Mouse (Mus musculus) kidney, embryonic 14.5 days (tissue): ENCODE results near the gene Gm4565. TPM values are rescaled to one million over a fixed set of nuclear protein-coding genes. Genes with fewer than 3 reads are reported as not detected.
"Not testable (repeated sequence)": the region's sequence is repeated elsewhere in the genome, so short reads cannot be mapped to it uniquely, and the experiment has no call there.

ENCODE experiments used
- ATAC-seq: fragments of 200-750 bp; cut with Nextera tagmentation; 2 replicates; pipeline ENCODE4 v1.8.0; 2017; ENCODE audit warnings: moderate number of reproducible peaks, mild to moderate bottlenecking, moderate TSS enrichment, moderate library complexity; ENCODE audit not compliant: low FRiP score, low TSS enrichment
- H3K27ac ChIP-seq: fragments of 300-500 bp; sonication (generic); 2 replicates; pipeline ENCODE4 v1.5.1; 2014; ENCODE audit warnings: low read depth, mild to moderate bottlenecking, low read length, moderate library complexity, mixed read lengths
- H3K27me3 ChIP-seq: fragments of 300-500 bp; sonication (generic); 2 replicates; pipeline ENCODE4 v1.6.1; 2014; ENCODE audit warnings: mild to moderate bottlenecking, low read length; ENCODE audit not compliant: control insufficient read depth, insufficient read depth
- H3K36me3 ChIP-seq: fragments of 300-500 bp; sonication (generic); 2 replicates; pipeline ENCODE4 v1.6.1; 2014; ENCODE audit warnings: low read length, mixed read lengths; ENCODE audit not compliant: control insufficient read depth, insufficient read depth
- H3K4me1 ChIP-seq: fragments of 300-500 bp; sonication (generic); 2 replicates; pipeline ENCODE4 v1.6.1; 2014; ENCODE audit warnings: low read length, mixed read lengths; ENCODE audit not compliant: control insufficient read depth, insufficient read depth
- H3K4me2 ChIP-seq: fragments of 300-500 bp; sonication (generic); replicated peaks from 2 replicates; pipeline ENCODE4 v1.6.1; 2014; ENCODE audit warnings: low read depth, mild to moderate bottlenecking, low read length
- H3K4me3 ChIP-seq: fragments of 300-500 bp; sonication (generic); 2 replicates; pipeline ENCODE4 v1.5.1; 2014; ENCODE audit warnings: mild to moderate bottlenecking, low read length
- H3K9ac ChIP-seq: fragments of 300-500 bp; sonication (generic); 2 replicates; pipeline ENCODE4 v1.6.1; 2014; ENCODE audit warnings: low read depth, mild to moderate bottlenecking, low read length, moderate library complexity
- H3K9me3 ChIP-seq: fragments of 300-500 bp; sonication (generic); 2 replicates; pipeline ENCODE4 v1.6.1; 2016; ENCODE audit warnings: low read length; ENCODE audit not compliant: control insufficient read depth
- WGBS: fragments of 180-500 bp; shearing (Covaris S2); extraction: QIAGEN DNeasy Blood & Tissue Kit; methylation state at CpG from one replicate; pipeline ENCODE4 v1.1.7; 2014; 5-methylcytosine and 5-hydroxymethylcytosine counted together
- polyA plus RNA-seq: library from polyadenylated mRNA; unstranded; fragments of >200 nt; fragmentation: Nextera tagmentation; extraction: Ambion mirVana; gene quantifications from 2 replicates; pipeline ENCODE4 v1.2.1, GENCODE M21; 2014

Gm4565 gene
- polyA plus RNA-seq = not detected in 2 replicates

DNA sequence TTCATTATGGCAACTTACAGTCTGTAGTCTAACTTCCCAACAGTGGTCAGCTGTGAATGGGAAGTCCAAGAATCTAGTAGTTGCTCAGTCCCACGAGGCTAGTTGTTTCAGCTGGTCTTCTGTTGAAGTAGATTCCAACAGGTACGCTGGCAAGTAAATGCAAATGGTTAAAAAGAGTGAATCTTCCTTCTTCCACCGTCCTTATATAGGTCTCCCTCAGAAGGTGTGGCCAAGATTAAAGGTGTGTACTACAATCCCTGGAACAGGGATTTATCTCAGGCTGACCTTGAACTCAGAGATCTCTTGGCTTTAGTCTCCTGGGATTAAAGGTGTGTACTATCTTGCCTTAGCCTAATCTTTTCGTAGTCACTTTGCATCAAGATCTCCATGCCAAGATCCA lies at the start of gene Gm4565:
Gene Gm4565 (minus strand): TSS at position 101 of the 400 bp plus-strand sequence.
- not testable (repeated sequence) for H3K36me3 ChIP-seq, H3K27ac ChIP-seq, ATAC-seq, H3K9ac ChIP-seq, H3K9me3 ChIP-seq, H3K4me1 ChIP-seq, H3K4me2 ChIP-seq, H3K27me3 ChIP-seq, H3K4me3 ChIP-seq
- WGBS = 91% methylated on average over 2 of the region's 4 CpGs

DNA sequence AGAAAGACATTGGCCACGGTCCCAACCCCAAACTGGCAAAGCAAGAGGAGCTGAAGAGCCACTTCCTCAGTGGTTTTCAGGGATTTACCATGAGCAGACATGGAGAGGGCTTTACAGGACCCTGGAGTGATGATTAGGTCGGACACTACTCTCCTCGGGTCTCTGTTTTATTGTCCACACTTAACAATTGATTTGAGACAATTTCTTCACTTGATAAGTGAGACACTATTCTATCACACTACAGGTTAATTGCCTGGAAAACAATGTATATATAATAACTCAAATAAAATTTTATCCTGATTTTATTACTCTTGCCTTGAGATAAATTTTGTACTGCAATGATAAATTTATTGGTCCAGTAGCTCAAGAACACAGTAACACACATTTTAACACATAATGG lies 22.7 kb downstream of the Gm4565 start, which contains the start of gene Gm4201:
Gene Gm4201 (minus strand): TSS at position 101 of the 400 bp plus-strand sequence.
- H3K9me3 ChIP-seq, H3K27ac ChIP-seq, H3K4me2 ChIP-seq, ATAC-seq, H3K4me3 ChIP-seq, H3K9ac ChIP-seq, H3K27me3 ChIP-seq, H3K4me1 ChIP-seq, H3K36me3 ChIP-seq: not testable (repeated sequence)
- WGBS = no CpG with 5 or more reads among the region's 3 CpGs

DNA sequence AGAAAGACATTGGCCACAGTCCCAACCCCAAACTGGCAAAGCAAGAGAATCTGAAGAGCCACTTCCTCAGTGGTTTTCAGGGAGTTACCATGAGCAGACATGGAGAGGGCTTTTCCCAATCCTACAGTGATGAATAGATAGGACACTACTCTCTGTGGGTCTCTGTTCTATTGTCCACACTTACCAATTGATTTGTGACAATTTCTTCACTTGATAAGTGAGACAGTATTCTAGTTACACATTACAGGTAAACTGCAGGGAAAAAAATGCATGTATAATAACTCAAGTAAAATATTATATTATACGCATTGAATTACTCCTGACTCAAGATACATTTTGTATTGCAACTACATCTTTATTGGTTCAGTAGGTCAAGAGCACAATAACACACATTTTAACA lies 53.1 kb downstream of the Gm4565 start, which contains the start of gene Gm8677:
Gene Gm8677 (minus strand): TSS at position 101 of the 400 bp plus-strand sequence.
- not testable (repeated sequence) for H3K36me3 ChIP-seq, H3K9me3 ChIP-seq, H3K4me2 ChIP-seq, H3K27me3 ChIP-seq, H3K4me1 ChIP-seq, ATAC-seq, H3K4me3 ChIP-seq, H3K27ac ChIP-seq, H3K9ac ChIP-seq
- no CpG with 5 or more reads among the region's 1 CpGs for WGBS

Other genes with a start within 250 kb of the Gm4565 start
- not detected in 2 replicates for gene Gm8660, start 217.1 kb downstream of the Gm4565 start, polyA plus RNA-seq
- not detected in 2 replicates for gene Vmn1r148, start 174.5 kb downstream of the Gm4565 start, polyA plus RNA-seq
- not detected in 2 replicates for gene Vmn1r149, start 149.9 kb downstream of the Gm4565 start, polyA plus RNA-seq
- not detected in 2 replicates for gene Gm10665, start 124.1 kb downstream of the Gm4565 start, polyA plus RNA-seq
- gene Vmn1r151, start 88.4 kb downstream of the Gm4565 start, polyA plus RNA-seq = not detected in 2 replicates
- not detected in 2 replicates for gene Vmn1r152, start 65.2 kb downstream of the Gm4565 start, polyA plus RNA-seq
- gene Gm8677, start 53.2 kb downstream of the Gm4565 start, polyA plus RNA-seq = not detected in 2 replicates
- gene Gm4201, start 22.8 kb downstream of the Gm4565 start, polyA plus RNA-seq = not detected in 2 replicates
- gene Vmn1r155, start 69.9 kb upstream of the Gm4565 start, polyA plus RNA-seq = not detected in 2 replicates
- gene Gm8693, start 104.2 kb upstream of the Gm4565 start, polyA plus RNA-seq = not detected in 2 replicates
- not detected in 2 replicates for gene Gm4567, start 131.6 kb upstream of the Gm4565 start, polyA plus RNA-seq
- not detected in 2 replicates for gene Vmn1r157, start 173.6 kb upstream of the Gm4565 start, polyA plus RNA-seq
- gene Vmn1r158, start 202.7 kb upstream of the Gm4565 start, polyA plus RNA-seq = not detected in 2 replicates